Mouse (Mus musculus) central nervous system, embryonic 14 days (tissue): ENCODE measurements around the gene Hhatl. TPM values are rescaled to one million over a fixed set of nuclear protein-coding genes. Genes with fewer than 3 reads are reported as not detected.

Experiments used
- polyA plus RNA-seq: library from polyadenylated mRNA; depleted of rRNA; stranded (reverse); fragments of >200 nt; gene quantifications from 2 replicates; pipeline ENCODE4 v1.2.3, GENCODE M21; 2012; rRNA removed

The Hhatl gene
- polyA plus RNA-seq = 0.27 and 0.51 TPM in 2 replicates

GRCm38 (mm10) chr9:121791757-121792521 lies at the start of gene Hhatl:
TSS of gene Hhatl (minus strand) at chr9:121792507.

GRCm38 (mm10) chr9:121838829-121839621 lies 46.7 kb upstream of the Hhatl start, which contains the start of gene Ccdc13:
TSS of gene Ccdc13 (minus strand) at chr9:121839461.

GRCm38 (mm10) chr9:121777484-121778065 lies 14.7 kb downstream of the Hhatl start, which contains the start of gene Klhl40:
TSS of gene Klhl40 (plus strand) at chr9:121777607.

GRCm38 (mm10) chr9:121759091-121760081 lies 32.9 kb downstream of the Hhatl start, which contains the start of gene Zfp651:
TSS of gene Zfp651 (plus strand) at chr9:121759330.

Other genes with a start within 250 kb of the Hhatl start
- 0.13 TPM in 1 of 2 replicates, not detected in the other for gene Lyzl4, start 150.4 kb downstream of the Hhatl start, polyA plus RNA-seq
- 0.60 and 0.75 TPM in 2 replicates for gene Vipr1, start 149.8 kb downstream of the Hhatl start, polyA plus RNA-seq
- 18.8 and 20.5 TPM in 2 replicates for gene Sec22c, start 87.0 kb downstream of the Hhatl start, polyA plus RNA-seq
- 84.5 and 92.1 TPM in 2 replicates for gene Ss18l2, start 82.2 kb downstream of the Hhatl start, polyA plus RNA-seq
- gene Nktr, start 73.3 kb downstream of the Hhatl start, polyA plus RNA-seq = 161 and 168 TPM in 2 replicates
- 45.1 and 50.1 TPM in 2 replicates for gene Zfp651, start 33.2 kb downstream of the Hhatl start, polyA plus RNA-seq
- 0.54 and 3.0 TPM in 2 replicates for gene Klhl40, start 14.9 kb downstream of the Hhatl start, polyA plus RNA-seq
- gene Ccdc13, start 47.0 kb upstream of the Hhatl start, polyA plus RNA-seq = 2.3 and 3.3 TPM in 2 replicates
- gene Higd1a, start 65.9 kb upstream of the Hhatl start, polyA plus RNA-seq = 68.5 and 72.5 TPM in 2 replicates
- 0.94 and 1.9 TPM in 2 replicates for gene Ackr2, start 105.8 kb upstream of the Hhatl start, polyA plus RNA-seq
- not detected in 2 replicates for gene Cyp8b1, start 123.8 kb upstream of the Hhatl start, polyA plus RNA-seq
- 1.6 and 3.5 TPM in 2 replicates for gene Fam198a, start 158.5 kb upstream of the Hhatl start, polyA plus RNA-seq
- 22.7 and 23.8 TPM in 2 replicates for gene Pomgnt2, start 204.6 kb upstream of the Hhatl start, polyA plus RNA-seq